Comparison of ENCODE assay signal across 27 mouse cellular contexts in genomic region chr16:85180710-85181109, GRCm38 (mm10). TPM values are rescaled to one million over a fixed set of nuclear protein-coding genes. Genes with fewer than 3 reads are reported as not detected.
DNase-seq lines count a peak whose midpoint lies in the region; ATAC-seq and TF ChIP-seq lines count a peak whose summit lies in the region.
"Had no signal": no experiment of that assay in that cellular context is flagged by ENCODE, and none has a peak within 500 bp of the region (broad histone marks: within the 10 kb centered on the region; RNA-seq: fewer than 3 reads in every experiment).

No protein-coding gene starts in this region.

- peak; percentile 40 for TF ChIP-seq EP300 in lung, postnatal 0 days (IDR thresholded peaks at IDR 0.05)

- WGBS in lung, embryonic 14.5 days, result 50% methylated on average over 3 of the region's 3 CpGs
- WGBS in lung, postnatal 0 days, result 49% methylated on average over 3 of the region's 3 CpGs
- 50% methylated on average over 3 of the region's 3 CpGs for WGBS in embryonic facial prominence, embryonic 15.5 days

- no peak overlapping the region for H3K27ac ChIP-seq in lung, embryonic 14.5 days (ENCODE audit: low read depth)
- H3K27ac ChIP-seq in lung, postnatal 0 days (ENCODE audit: low read length), result no peak overlapping the region
- no peak overlapping the region for H3K27ac ChIP-seq in embryonic facial prominence, embryonic 15.5 days (replicated peaks)
- H3K27ac ChIP-seq: forebrain, embryonic 10.5 days; gastrocnemius, adult 2 months; heart, embryonic 15.5 days; hindbrain, embryonic 10.5 days; hindbrain, embryonic 13.5 days; intestine, embryonic 15.5 days had no signal

- H3K27me3 ChIP-seq in lung, embryonic 14.5 days (ENCODE audit: insufficient read depth, low read length), result no peaks in the 10 kb centered on the region
- no peaks in the 10 kb centered on the region for H3K27me3 ChIP-seq in lung, postnatal 0 days (replicated peaks; ENCODE audit: insufficient read depth, low read length)
- no peaks in the 10 kb centered on the region for H3K27me3 ChIP-seq in embryonic facial prominence, embryonic 15.5 days
- H3K27me3 ChIP-seq: heart, embryonic 12.5 days; heart, embryonic 15.5 days; hindbrain, embryonic 13.5 days; intestine, embryonic 15.5 days had no signal

- H3K36me3 ChIP-seq in lung, embryonic 14.5 days (ENCODE audit: insufficient read depth), result no peaks in the 10 kb centered on the region
- H3K36me3 ChIP-seq in lung, postnatal 0 days (ENCODE audit: insufficient read depth, low read length), result no peaks in the 10 kb centered on the region
- no peaks in the 10 kb centered on the region for H3K36me3 ChIP-seq in embryonic facial prominence, embryonic 15.5 days
- H3K36me3 ChIP-seq: forebrain, embryonic 10.5 days; heart, embryonic 12.5 days; heart, embryonic 15.5 days; hindbrain, embryonic 10.5 days; hindbrain, embryonic 13.5 days; intestine, embryonic 15.5 days had no signal

- H3K4me3 ChIP-seq in lung, embryonic 14.5 days (ENCODE audit: low read depth, low read length), result no peak overlapping the region
- no peak overlapping the region for H3K4me3 ChIP-seq in lung, postnatal 0 days (ENCODE audit: low read depth, low read length)
- no peak overlapping the region for H3K4me3 ChIP-seq in embryonic facial prominence, embryonic 15.5 days (replicated peaks)
- H3K4me3 ChIP-seq: forebrain, embryonic 10.5 days; gastrocnemius, adult 2 months; heart, embryonic 12.5 days; heart, embryonic 15.5 days; hindbrain, embryonic 10.5 days; hindbrain, embryonic 13.5 days; intestine, embryonic 15.5 days had no signal

- ATAC-seq in lung, embryonic 14.5 days (ENCODE audit: insufficient read depth), result peak; percentile 32; the same call in 1 of the 2 replicates
- peak; percentile 32; the same call in 1 of the 2 replicates for ATAC-seq in lung, postnatal 0 days
- ATAC-seq in embryonic facial prominence, embryonic 15.5 days (ENCODE audit: insufficient number of reproducible peaks, low FRiP score, low TSS enrichment, low read depth), result 0 out of 2 replicates have a peak, but pooled peaks have one; percentile 11
- ATAC-seq: CD4-positive, CD25-positive, alpha-beta regulatory T cell, adult 4 months; forebrain, embryonic 14.5 days; forebrain, postnatal 0 days; hindbrain, embryonic 16.5 days; intestine, embryonic 15.5 days had no signal

- H3K4me1 ChIP-seq in lung, embryonic 14.5 days (ENCODE audit: insufficient read depth), result no peaks in the 10 kb centered on the region
- no peaks in the 10 kb centered on the region for H3K4me1 ChIP-seq in lung, postnatal 0 days (ENCODE audit: insufficient read depth, low read depth, low read length)
- H3K4me1 ChIP-seq in embryonic facial prominence, embryonic 15.5 days, result no peaks in the 10 kb centered on the region
- H3K4me1 ChIP-seq: forebrain, embryonic 10.5 days; heart, embryonic 12.5 days; heart, embryonic 15.5 days; hindbrain, embryonic 10.5 days; hindbrain, embryonic 13.5 days had no signal

- no peak overlapping the region for H3K4me2 ChIP-seq in lung, embryonic 14.5 days
- H3K4me2 ChIP-seq in lung, postnatal 0 days (replicated peaks; ENCODE audit: low read depth, low read length), result no peak overlapping the region
- H3K4me2 ChIP-seq in embryonic facial prominence, embryonic 15.5 days (replicated peaks), result no peak overlapping the region
- H3K4me2 ChIP-seq: heart, embryonic 12.5 days; heart, embryonic 15.5 days; hindbrain, embryonic 13.5 days; intestine, embryonic 15.5 days had no signal

- DNase-seq in lung, embryonic 14.5 days, result no peak
- no peak for DNase-seq in lung, postnatal 14 days
- DNase-seq in lung, postnatal 0 days (ENCODE audit: low spot score), result no peak
- DNase-seq in lung, postnatal 10 days, result no peak
- DNase-seq in cerebellum, adult 18-20 months, result no peak
- DNase-seq: adrenal gland, postnatal 10 days; cerebellum, adult 11 months; cerebellum, adult 8-10 months; cerebellum, postnatal 10 days; cerebellum, postnatal 36 days; embryo, embryonic 11 days; forebrain, postnatal 0 days; gastrocnemius, adult 2 months; gastrocnemius, postnatal 14 days; heart, adult 11 months; heart, postnatal 10 days; heart, postnatal 36 days had no signal

- H3K9me3 ChIP-seq in lung, embryonic 14.5 days (ENCODE audit: low read depth, low read length), result no peaks in the 10 kb centered on the region
- H3K9me3 ChIP-seq in lung, postnatal 0 days (ENCODE audit: low read length), result no peaks in the 10 kb centered on the region
- no peaks in the 10 kb centered on the region for H3K9me3 ChIP-seq in embryonic facial prominence, embryonic 15.5 days (replicated peaks)
- H3K9me3 ChIP-seq: forebrain, embryonic 10.5 days; heart, embryonic 12.5 days; heart, embryonic 15.5 days; hindbrain, embryonic 10.5 days; hindbrain, embryonic 13.5 days; intestine, embryonic 15.5 days had no signal

- H3K9ac ChIP-seq in lung, embryonic 14.5 days, result no peak overlapping the region
- no peak overlapping the region for H3K9ac ChIP-seq in lung, postnatal 0 days (replicated peaks; ENCODE audit: low read depth)
- H3K9ac ChIP-seq in embryonic facial prominence, embryonic 15.5 days, result no peak overlapping the region
- H3K9ac ChIP-seq: forebrain, postnatal 0 days; heart, embryonic 12.5 days; heart, embryonic 15.5 days; hindbrain, embryonic 13.5 days; intestine, embryonic 15.5 days had no signal

- TF ChIP-seq CTCF in lung, embryonic 14.5 days (IDR thresholded peaks at IDR 0.05; ENCODE audit: low read depth), result no peak
- TF ChIP-seq CTCF in lung, postnatal 0 days (IDR thresholded peaks at IDR 0.05), result no peak

RNA-seq across cellular contexts. Expression of gene App, which starts 7.1 kb away (rescaled TPM):
- 229 and 231 TPM in 2 replicates for polyA plus RNA-seq in lung, embryonic 14.5 days (2014; fragmentation: Nextera tagmentation; extraction: Ambion mirVana)
- polyA plus RNA-seq in lung, postnatal 0 days (2015; fragmentation: Nextera tagmentation; extraction: Ambion mirVana), result 425 and 457 TPM in 2 replicates
- 233 and 261 TPM in 2 replicates for polyA plus RNA-seq in embryonic facial prominence, embryonic 15.5 days (2015; fragmentation: Nextera tagmentation; extraction: Ambion mirVana)
